Mouse (Mus musculus) midbrain, postnatal 0 days (tissue): ENCODE results near the gene L3mbtl1. TPM values are rescaled to one million over a fixed set of nuclear protein-coding genes. Genes with fewer than 3 reads are reported as not detected.

Source experiments
- ATAC-seq: fragments of 200-750 bp; cut with Nextera tagmentation; 2 replicates; pipeline ENCODE4 v1.8.0; 2017; ENCODE audit warnings: moderate number of reproducible peaks, mild to moderate bottlenecking, moderate TSS enrichment, moderate library complexity; ENCODE audit not compliant: low FRiP score
- DNase-seq: peaks from one replicate; pipeline ENCODE4 v3.0.0-alpha.2; 2015; ENCODE audit warnings: low spot score
- H3K27ac ChIP-seq: fragments of 300-500 bp; sonication (generic); 2 replicates; pipeline ENCODE4 v1.5.1; 2014; ENCODE audit warnings: low read depth, mild to moderate bottlenecking, low read length, mixed read lengths
- H3K27me3 ChIP-seq: fragments of 300-500 bp; sonication (generic); 2 replicates; pipeline ENCODE4 v1.6.1; 2014; ENCODE audit warnings: low read length, control low read depth, mixed read lengths; ENCODE audit not compliant: insufficient read depth
- H3K36me3 ChIP-seq: fragments of 300-500 bp; sonication (generic); 2 replicates; pipeline ENCODE4 v1.6.1; 2014; ENCODE audit warnings: low read length, control low read depth, mixed read lengths; ENCODE audit not compliant: insufficient read depth
- H3K4me1 ChIP-seq: fragments of 300-500 bp; sonication (generic); 2 replicates; pipeline ENCODE4 v1.6.1; 2014; ENCODE audit warnings: mild to moderate bottlenecking, control low read depth, antibody characterized with exemption, low read length, mixed read lengths; ENCODE audit not compliant: insufficient read depth
- H3K4me2 ChIP-seq: fragments of 300-500 bp; sonication (generic); 2 replicates; pipeline ENCODE4 v1.6.1; 2014; ENCODE audit warnings: low read depth, mild to moderate bottlenecking, low read length, mixed read lengths; ENCODE audit not compliant: poor library complexity, severe bottlenecking
- H3K4me3 ChIP-seq: fragments of 300-500 bp; sonication (generic); 2 replicates; pipeline ENCODE4 v1.5.1; 2014; ENCODE audit warnings: low read depth, mild to moderate bottlenecking, low read length, moderate library complexity
- H3K9ac ChIP-seq: fragments of 300-500 bp; sonication (generic); replicated peaks from 2 replicates; pipeline ENCODE4 v1.6.1; 2014; ENCODE audit warnings: mild to moderate bottlenecking, low read length, moderate library complexity, mixed read lengths; ENCODE audit not compliant: poor library complexity, severe bottlenecking
- H3K9me3 ChIP-seq: fragments of 300-500 bp; sonication (generic); 2 replicates; pipeline ENCODE4 v1.6.1; 2016; ENCODE audit warnings: low read length, control low read depth
- CTCF ChIP-seq: IDR thresholded peaks from 2 replicates; pipeline ENCODE4 v1.5.1; 2016; ENCODE audit warnings: antibody characterized with exemption, mild to moderate bottlenecking
- WGBS: fragments of 180-500 bp; shearing (Covaris S2); extraction: QIAGEN DNeasy Blood & Tissue Kit; methylation state at CpG from one replicate; pipeline ENCODE4 v1.1.7; 2014; 5-methylcytosine and 5-hydroxymethylcytosine counted together
- polyA plus RNA-seq: library from polyadenylated mRNA; unstranded; fragments of >200 nt; fragmentation: Nextera tagmentation; extraction: Ambion mirVana; gene quantifications from 2 replicates; pipeline ENCODE4 v1.2.1, GENCODE M21; 2015
- total RNA-seq: library from RNA; depleted of rRNA; stranded (reverse); fragments of >200 nt; gene quantifications from 2 replicates; pipeline ENCODE4 v1.2.3, GENCODE M21; 2014

Gene L3mbtl1
- total and polyA plus RNA-seq, 2 experiments from 2014 or later = 11.9 to 16.9 TPM

- no peak for DNase-seq
Observed at GRCm38 (mm10) chr2:162932706-162933105, 10.6 kb upstream of the L3mbtl1 start.

GRCm38 (mm10) chr2:162934421-162934820 lies 8.9 kb upstream of the L3mbtl1 start:
- Histone ChIP-seq H3K4me1 (no peaks in the 10 kb centered on the region), H3K9ac (no peak overlapping the region), H3K4me3 (no peak overlapping the region), H3K36me3 (peaks cover 35% of the 10 kb centered on the region), H3K27ac (no peak overlapping the region), H3K9me3 (no peaks in the 10 kb centered on the region), H3K4me2 (no peak overlapping the region), H3K27me3 (no peaks in the 10 kb centered on the region)
- no peak for ATAC-seq
- no peak for DNase-seq
- TF ChIP-seq CTCF = no peak
- WGBS = 93% methylated on average over 19 of the region's 19 CpGs

More at GRCm38 (mm10) chr2:162932706-162933105, 10.6 kb upstream of the L3mbtl1 start:
- ATAC-seq = no peak
- Histone ChIP-seq H3K9me3 (no peaks in the 10 kb centered on the region), H3K36me3 (peaks cover 28% of the 10 kb centered on the region), H3K4me2 (peak overlapping the region; percentile 85), H3K27ac (no peak overlapping the region), H3K4me1 (no peaks in the 10 kb centered on the region), H3K27me3 (no peaks in the 10 kb centered on the region), H3K9ac (peak overlapping the region; percentile 13; the same call in 1 of the 2 replicates), H3K4me3 (peak overlapping the region; percentile 97)
- no peak for TF ChIP-seq CTCF
- WGBS = 41% methylated on average over 4 of the region's 4 CpGs

GRCm38 (mm10) chr2:162935700-162936099 lies 7.6 kb upstream of the L3mbtl1 start:
- Histone ChIP-seq H3K36me3 (peaks cover 42% of the 10 kb centered on the region), H3K9ac (no peak overlapping the region), H3K9me3 (no peaks in the 10 kb centered on the region), H3K27me3 (no peaks in the 10 kb centered on the region), H3K4me2 (no peak overlapping the region), H3K4me3 (no peak overlapping the region), H3K27ac (no peak overlapping the region), H3K4me1 (no peaks in the 10 kb centered on the region)
- DNase-seq (no peak), ATAC-seq (no peak)
- WGBS = 96% methylated on average over 3 of the region's 3 CpGs
- no peak for TF ChIP-seq CTCF

GRCm38 (mm10) chr2:162939562-162939961 lies 3.7 kb upstream of the L3mbtl1 start:
- Histone ChIP-seq H3K4me2 (no peak overlapping the region), H3K27ac (no peak overlapping the region), H3K4me3 (no peak overlapping the region), H3K36me3 (peaks cover 34% of the 10 kb centered on the region), H3K9ac (no peak overlapping the region), H3K27me3 (no peaks in the 10 kb centered on the region), H3K9me3 (no peaks in the 10 kb centered on the region), H3K4me1 (peaks cover 6% of the 10 kb centered on the region)
- DNase-seq = no peak
- 82% methylated on average over 1 of the region's 1 CpGs for WGBS
- ATAC-seq = no peak
- no peak for TF ChIP-seq CTCF

GRCm38 (mm10) chr2:162943931-162944330 lies 659 bp downstream of the L3mbtl1 start:
- 9% methylated on average over 11 of the region's 11 CpGs for WGBS
- Histone ChIP-seq H3K9ac (peak overlapping the region; percentile 78), H3K27me3 (no peaks in the 10 kb centered on the region), H3K9me3 (no peaks in the 10 kb centered on the region), H3K4me2 (peak overlapping the region; percentile 67), H3K27ac (peak overlapping the region; percentile 82; the same call in 1 of the 2 replicates), H3K4me3 (peak overlapping the region; percentile 59), H3K4me1 (peaks cover 9% of the 10 kb centered on the region), H3K36me3 (peaks cover 14% of the 10 kb centered on the region; the same call in 1 of the 2 replicates)
- DNase-seq (peak; percentile 14), ATAC-seq (peak; percentile 32; the same call in 1 of the 2 replicates)
- TF ChIP-seq CTCF = no peak

GRCm38 (mm10) chr2:162946964-162947363 lies 3.7 kb downstream of the L3mbtl1 start:
- WGBS = 90% methylated on average over 5 of the region's 5 CpGs
- H3K27me3 ChIP-seq = no peaks in the 10 kb centered on the region

More at GRCm38 (mm10) chr2:162946964-162947363, 3.7 kb downstream of the L3mbtl1 start:
- Histone ChIP-seq H3K4me3 (no peak overlapping the region), H3K27ac (no peak overlapping the region), H3K36me3 (no peaks in the 10 kb centered on the region), H3K4me1 (peaks cover 9% of the 10 kb centered on the region), H3K4me2 (no peak overlapping the region), H3K9me3 (no peaks in the 10 kb centered on the region), H3K9ac (no peak overlapping the region)
- no peak for TF ChIP-seq CTCF
- DNase-seq (no peak), ATAC-seq (no peak)
